Mouse (Mus musculus) megakaryocyte, embryonic 14.5 days (primary cell): ENCODE results near the gene Cadps. TPM values are rescaled to one million over a fixed set of nuclear protein-coding genes. Genes with fewer than 3 reads are reported as not detected.

ENCODE experiments used
- H3K27me3 ChIP-seq: replicated peaks from 2 replicates; pipeline ENCODE3; 2012; ENCODE audit warnings: inconsistent platforms
- H3K36me3 ChIP-seq: replicated peaks from 2 replicates; pipeline ENCODE3; 2012; ENCODE audit warnings: low read length, inconsistent platforms, mixed read lengths
- H3K4me1 ChIP-seq: 2 replicates; pipeline ENCODE4 v1.6.1; 2012; ENCODE audit warnings: inconsistent platforms
- H3K4me3 ChIP-seq: replicated peaks from 2 replicates; pipeline ENCODE3; 2012; ENCODE audit warnings: moderate library complexity, mild to moderate bottlenecking, inconsistent platforms
- H3K9me3 ChIP-seq: 2 replicates; pipeline ENCODE4 v1.6.1; 2012; ENCODE audit warnings: inconsistent platforms
- FLI1 ChIP-seq: IDR thresholded peaks from 2 replicates; pipeline ENCODE4 v1.6.1; 2012; ENCODE audit warnings: low read length, inconsistent platforms, mixed read lengths
- GATA1 ChIP-seq: IDR thresholded peaks from 3 replicates; pipeline ENCODE4 v1.6.1; 2012; ENCODE audit warnings: mixed read lengths, low read length, inconsistent platforms, borderline replicate concordance
- polyA plus RNA-seq: library from polyadenylated mRNA; stranded (reverse); fragments of >175 nt; gene quantifications from 2 replicates; pipeline ENCODE4 v1.2.3, GENCODE M21; 2012; ENCODE audit warnings: low replicate concordance; ENCODE audit not compliant: insufficient read depth

Cadps gene
- polyA plus RNA-seq = not detected in 2 replicates

DNA sequence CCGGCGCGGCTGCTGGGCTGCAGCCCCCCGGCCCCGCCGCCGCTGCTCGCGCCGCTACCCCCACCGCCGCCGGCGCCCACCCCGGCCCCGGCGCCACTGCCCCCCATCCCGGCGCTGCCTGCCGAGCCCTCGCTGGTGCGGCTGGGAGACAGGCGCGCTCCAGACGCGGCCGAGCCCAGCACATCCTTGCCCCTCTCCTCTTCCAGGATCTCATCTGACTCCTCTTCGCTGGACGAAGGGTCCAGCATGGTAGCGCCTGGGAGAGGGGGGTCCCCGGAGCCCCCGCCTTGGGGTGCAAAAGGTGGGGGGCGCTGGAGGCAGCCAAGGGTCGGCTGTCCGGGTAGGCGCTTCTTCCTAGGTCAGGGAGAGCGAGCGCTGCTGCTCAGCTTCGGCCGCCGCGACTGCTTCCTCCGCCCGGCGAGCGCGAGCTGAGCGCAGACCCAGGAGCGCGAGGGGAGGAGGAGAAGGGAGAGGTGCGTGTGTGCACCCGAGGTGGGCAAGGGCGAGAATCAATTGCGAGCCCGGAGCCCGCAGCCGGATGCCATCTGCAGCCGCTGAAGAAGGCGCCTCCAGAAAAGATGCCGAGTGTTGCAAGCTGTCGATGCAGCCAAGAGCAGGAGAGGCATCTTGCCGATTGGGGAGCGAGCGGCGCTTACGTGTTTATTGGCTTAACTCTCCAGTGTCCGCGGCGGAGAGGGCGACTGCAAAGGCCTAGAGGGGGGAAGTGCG is at the start of gene Cadps:
TSS of gene Cadps (minus strand) at position 589 of the 729 bp plus-strand sequence.
- no peaks in the 10 kb centered on the region for H3K4me1 ChIP-seq
- TF ChIP-seq GATA1 = no peak
- no peak for TF ChIP-seq FLI1
- H3K36me3 ChIP-seq = no peaks in the 10 kb centered on the region
- no peak within 1 kb of the TSS for H3K4me3 ChIP-seq
- H3K27me3 ChIP-seq = peaks cover 24% of the 10 kb centered on the region
- H3K9me3 ChIP-seq = peaks cover 4% of the 10 kb centered on the region; the same call in 1 of the 2 replicates

DNA sequence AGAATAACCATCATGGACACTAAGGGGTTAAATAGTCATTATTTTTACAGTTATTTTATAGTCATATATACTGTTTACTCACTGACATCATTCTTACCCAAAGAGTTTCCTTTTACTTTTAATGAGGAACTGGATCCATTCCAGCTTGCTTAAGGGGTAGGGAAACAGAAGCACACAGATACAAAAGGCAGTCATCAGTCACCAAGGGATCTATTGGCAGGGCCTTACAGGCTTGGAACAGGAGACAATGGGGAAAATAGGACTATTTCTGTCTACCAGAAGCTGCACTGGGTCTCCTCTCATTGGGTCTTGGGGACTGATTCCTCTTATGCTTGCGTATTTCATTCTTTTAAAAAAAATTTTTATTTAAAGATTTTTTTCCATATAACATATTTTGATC is 46.7 kb upstream of the Cadps start:
- Histone ChIP-seq H3K4me3 (no peak overlapping the region), H3K9me3 (no peaks in the 10 kb centered on the region), H3K4me1 (no peaks in the 10 kb centered on the region), H3K36me3 (no peaks in the 10 kb centered on the region), H3K27me3 (no peaks in the 10 kb centered on the region)
- TF ChIP-seq FLI1 = no peak
- TF ChIP-seq GATA1 = no peak

DNA sequence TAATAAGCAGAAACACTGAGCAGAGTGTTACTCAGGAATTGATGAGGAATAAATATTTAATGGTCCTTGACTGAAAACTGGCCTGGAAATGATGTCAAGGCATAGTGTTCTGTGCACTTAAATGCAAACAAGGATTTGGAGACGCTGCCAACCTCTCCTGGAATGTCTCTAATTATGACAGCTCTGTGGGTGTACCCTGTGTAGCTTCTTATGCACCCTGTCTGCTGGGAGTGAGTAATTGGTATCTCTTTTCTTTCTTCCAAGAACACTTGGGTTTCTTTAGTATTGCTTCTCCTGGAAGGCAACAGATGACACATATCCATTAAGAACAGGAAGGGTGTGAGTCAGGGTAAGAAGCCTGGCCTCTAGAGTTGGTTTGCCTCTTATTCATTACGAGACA is 42.4 kb upstream of the Cadps start:
- no peaks in the 10 kb centered on the region for H3K4me1 ChIP-seq
- peaks cover 4% of the 10 kb centered on the region; the same call in 1 of the 2 replicates for H3K9me3 ChIP-seq
- no peaks in the 10 kb centered on the region for H3K36me3 ChIP-seq
- no peak for TF ChIP-seq GATA1
- TF ChIP-seq FLI1 = no peak
- no peaks in the 10 kb centered on the region for H3K27me3 ChIP-seq
- H3K4me3 ChIP-seq = no peak overlapping the region

DNA sequence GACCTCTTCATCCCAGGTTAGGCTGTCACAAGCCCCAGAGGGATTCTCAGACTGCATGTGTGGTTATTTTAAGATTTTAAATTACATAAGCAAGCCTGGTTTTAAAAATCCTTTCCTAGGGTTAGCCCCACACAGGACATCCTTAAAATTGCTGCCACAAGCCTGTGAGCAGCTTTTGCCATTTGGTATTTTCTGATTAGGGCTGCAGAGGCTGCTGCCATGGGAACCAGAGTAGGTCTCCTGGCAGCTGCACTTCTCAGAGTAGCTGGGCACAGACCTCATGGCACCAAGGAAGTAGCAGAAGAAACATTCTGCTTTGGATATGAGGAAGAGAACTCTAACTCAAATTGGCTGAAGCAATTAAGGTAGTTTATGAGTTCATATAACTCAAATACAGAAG is 21.0 kb upstream of the Cadps start:
- no peaks in the 10 kb centered on the region for H3K27me3 ChIP-seq
- H3K4me3 ChIP-seq = no peak overlapping the region
- TF ChIP-seq FLI1 (no peak), GATA1 (no peak)
- no peaks in the 10 kb centered on the region for H3K4me1 ChIP-seq
- H3K9me3 ChIP-seq = peaks cover 4% of the 10 kb centered on the region; the same call in 1 of the 2 replicates
- no peaks in the 10 kb centered on the region for H3K36me3 ChIP-seq

- no peaks in the 10 kb centered on the region for H3K36me3 ChIP-seq
- no peaks in the 10 kb centered on the region for H3K27me3 ChIP-seq
- no peak overlapping the region for H3K4me3 ChIP-seq
- H3K4me1 ChIP-seq = no peaks in the 10 kb centered on the region
- TF ChIP-seq GATA1 (no peak), FLI1 (no peak)
- no peaks in the 10 kb centered on the region for H3K9me3 ChIP-seq
Measured at GRCm38 (mm10) chr14:12839471-12839870, 16.6 kb upstream of the Cadps start.

- Histone ChIP-seq H3K4me1 (no peaks in the 10 kb centered on the region), H3K36me3 (no peaks in the 10 kb centered on the region), H3K27me3 (no peaks in the 10 kb centered on the region), H3K4me3 (no peak overlapping the region), H3K9me3 (no peaks in the 10 kb centered on the region)
- TF ChIP-seq GATA1 (no peak), FLI1 (no peak)
Measured at GRCm38 (mm10) chr14:12838949-12839348, 16.1 kb upstream of the Cadps start.

DNA sequence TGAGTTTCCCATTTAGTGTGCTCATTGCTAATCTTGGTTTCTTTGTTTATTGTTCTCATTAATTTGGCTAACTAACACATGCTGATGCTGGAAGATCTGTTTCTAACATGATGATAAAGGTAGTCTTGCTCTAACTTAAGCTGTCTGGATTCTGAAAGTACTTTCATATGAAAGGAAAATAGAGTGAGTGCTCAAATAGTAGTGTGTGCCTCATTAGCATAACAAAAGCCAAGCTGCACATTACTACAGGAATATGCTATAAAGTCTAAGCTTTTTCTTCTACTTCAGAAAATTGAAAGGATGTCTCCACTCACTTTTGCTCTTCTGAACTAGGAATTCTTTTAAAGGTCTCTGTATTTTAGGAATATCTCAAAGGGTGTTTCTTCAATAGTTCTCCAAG is 15.4 kb upstream of the Cadps start:
- Histone ChIP-seq H3K4me1 (no peaks in the 10 kb centered on the region), H3K4me3 (no peak overlapping the region), H3K36me3 (no peaks in the 10 kb centered on the region), H3K9me3 (no peaks in the 10 kb centered on the region), H3K27me3 (no peaks in the 10 kb centered on the region)
- TF ChIP-seq GATA1 (no peak), FLI1 (no peak)

DNA sequence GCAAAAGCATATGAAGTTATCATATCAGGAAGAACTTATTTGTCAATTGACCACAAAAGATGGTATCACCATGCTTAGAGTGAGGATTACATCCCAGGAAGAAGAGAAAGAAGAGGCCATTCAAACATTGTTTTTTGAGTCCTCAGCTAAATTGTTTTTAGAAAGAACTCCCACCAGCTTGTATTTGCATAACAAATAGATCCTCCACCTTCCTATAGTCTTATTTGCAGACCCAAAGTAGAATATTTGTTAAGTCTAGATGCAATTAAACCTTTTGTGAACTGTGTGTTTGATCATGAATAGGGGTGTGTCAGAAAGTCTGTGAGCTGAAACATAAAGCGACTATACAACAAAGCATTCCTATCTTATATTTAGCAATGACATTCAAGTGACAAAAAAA is 15.0 kb upstream of the Cadps start:
- Histone ChIP-seq H3K4me1 (no peaks in the 10 kb centered on the region), H3K27me3 (no peaks in the 10 kb centered on the region), H3K4me3 (no peak overlapping the region), H3K9me3 (no peaks in the 10 kb centered on the region), H3K36me3 (no peaks in the 10 kb centered on the region)
- TF ChIP-seq FLI1 = no peak
- no peak for TF ChIP-seq GATA1

- H3K9me3 ChIP-seq = peaks cover 4% of the 10 kb centered on the region; the same call in 1 of the 2 replicates
- no peaks in the 10 kb centered on the region for H3K4me1 ChIP-seq
- peaks cover 24% of the 10 kb centered on the region for H3K27me3 ChIP-seq
- TF ChIP-seq FLI1 (no peak), GATA1 (no peak)
- H3K36me3 ChIP-seq = no peaks in the 10 kb centered on the region
- no peak overlapping the region for H3K4me3 ChIP-seq
Measured at GRCm38 (mm10) chr14:12823781-12824180, 902 bp upstream of the Cadps start.

GRCm38 (mm10) chr14:12821831-12822490 is 918 bp downstream of the Cadps start:
- Histone ChIP-seq H3K4me1 (no peaks in the 10 kb centered on the region), H3K27me3 (peaks cover 24% of the 10 kb centered on the region), H3K36me3 (no peaks in the 10 kb centered on the region), H3K4me3 (no peak overlapping the region), H3K9me3 (peaks cover 4% of the 10 kb centered on the region; the same call in 1 of the 2 replicates)
- TF ChIP-seq GATA1 (no peak), FLI1 (no peak)
